Mouse (Mus musculus) brain, adult 2 months (tissue): ENCODE measurements around the gene Tram1l1.
A peak's percentile ranks its signal among the peaks of the same experiment; 100 is the strongest.
"Not testable (repeated sequence)": the region's sequence is repeated elsewhere in the genome, so short reads cannot be mapped to it uniquely, and the experiment has no call there.

Experiments used
- DNase-seq: peaks from one replicate; pipeline ENCODE4 v3.0.0; 2011; ENCODE audit warnings: low read depth, low spot score

The Tram1l1 gene

DNA sequence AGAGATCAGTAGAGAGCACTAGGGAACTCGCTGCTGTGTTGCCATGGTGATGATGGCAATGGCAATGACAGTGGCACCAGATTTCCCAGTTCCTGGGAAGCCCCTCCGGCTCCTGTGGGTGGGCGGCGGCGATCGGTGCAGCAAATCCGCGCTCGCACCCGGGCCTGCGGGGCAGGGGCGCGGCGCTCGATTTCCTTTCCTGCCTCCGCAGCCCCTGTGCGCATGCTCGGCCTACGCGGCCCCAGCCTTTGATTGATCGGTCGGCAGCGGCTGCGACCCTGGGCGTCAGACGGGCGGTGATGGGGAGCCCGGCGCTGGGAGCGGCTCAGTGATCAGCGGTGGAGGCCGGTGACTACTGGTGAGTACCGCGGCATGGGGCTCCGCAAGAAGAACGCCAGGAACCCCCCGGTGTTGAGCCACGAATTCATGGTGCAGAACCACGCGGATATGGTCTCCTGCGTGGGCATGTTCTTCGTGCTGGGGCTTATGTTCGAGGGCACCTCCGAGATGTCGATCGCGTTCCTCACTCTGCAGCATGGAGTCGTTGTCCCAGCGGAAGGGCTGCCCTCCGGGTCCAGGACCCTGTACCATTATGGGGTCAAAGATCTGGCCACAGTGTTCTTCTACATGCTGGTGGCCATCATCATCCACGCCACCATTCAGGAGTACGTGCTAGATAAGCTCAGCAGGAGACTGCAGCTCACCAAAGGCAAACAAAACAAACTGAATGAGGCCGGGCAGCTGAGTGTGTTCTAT is at the start of gene Tram1l1:
Tram1l1 (plus strand) TSS at position 35 of the 756 bp plus-strand sequence.
- DNase-seq = peak; percentile 91

DNA sequence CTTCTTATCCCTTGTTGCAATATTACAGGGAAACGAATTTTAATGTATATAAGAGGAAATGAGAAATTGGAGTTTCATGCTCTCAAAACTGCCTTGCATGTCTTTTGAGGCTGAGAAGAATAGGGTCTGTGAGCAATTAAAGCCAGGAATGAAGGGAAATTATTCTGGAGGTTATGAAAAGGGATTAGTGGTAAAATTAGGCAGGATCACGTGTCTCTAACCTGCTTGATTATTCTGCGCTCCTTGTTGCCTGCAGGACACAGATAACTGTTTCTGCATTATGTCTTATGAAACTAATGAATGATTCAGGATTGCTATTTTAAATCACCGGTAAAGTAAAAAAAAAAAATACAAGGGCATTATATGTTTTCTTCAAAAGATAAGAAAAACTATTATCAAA is 49.4 kb upstream of the Tram1l1 start:
- DNase-seq = no peak

DNA sequence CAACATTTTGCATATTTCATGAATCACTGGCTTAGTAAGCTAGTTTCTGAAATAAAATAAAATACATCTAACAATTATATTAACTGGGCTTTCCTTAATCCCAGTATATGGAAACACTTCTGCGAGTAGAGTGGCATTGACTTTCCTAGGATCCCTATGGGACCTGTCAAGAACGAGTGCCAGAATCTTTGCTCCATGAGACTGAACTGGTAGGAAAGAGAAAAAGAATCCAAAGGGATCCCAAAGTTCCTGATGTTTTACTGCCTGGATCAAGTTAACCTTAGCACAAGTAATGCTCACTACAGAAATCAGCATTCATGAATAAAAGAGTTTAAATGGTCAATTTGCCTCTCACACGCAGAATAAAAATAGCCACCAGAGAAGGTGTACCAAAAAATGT is 49.0 kb upstream of the Tram1l1 start:
- no peak for DNase-seq

DNA sequence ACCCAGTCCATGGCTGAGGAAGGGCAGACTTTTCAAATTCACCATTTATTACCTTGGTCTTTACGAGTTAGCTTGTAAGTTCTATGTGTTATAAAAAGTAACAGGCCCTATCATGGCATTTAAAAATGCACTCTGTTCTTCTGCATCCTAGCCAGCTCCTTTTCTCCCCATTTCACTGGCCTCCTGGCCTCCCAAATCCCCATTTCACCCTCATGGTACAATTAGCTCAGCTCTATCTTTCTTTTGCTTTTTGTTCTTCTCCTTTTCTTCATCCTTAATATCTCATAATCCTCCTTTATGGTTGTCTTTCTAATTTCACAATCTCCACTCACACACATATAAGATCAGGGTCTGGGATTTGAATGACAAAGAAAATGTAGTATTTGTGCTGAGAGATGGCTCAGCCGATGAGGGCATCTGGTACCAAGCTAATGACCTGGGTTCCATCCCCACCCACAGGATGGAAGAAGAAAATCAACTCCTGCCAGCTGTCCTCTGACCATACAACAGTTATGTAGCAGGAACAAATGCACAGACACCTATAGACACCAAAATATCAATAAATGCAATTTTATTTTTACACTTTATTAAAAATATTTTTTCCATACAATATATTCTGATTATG is 48.1 kb upstream of the Tram1l1 start:
- DNase-seq = peak; percentile 81

DNA sequence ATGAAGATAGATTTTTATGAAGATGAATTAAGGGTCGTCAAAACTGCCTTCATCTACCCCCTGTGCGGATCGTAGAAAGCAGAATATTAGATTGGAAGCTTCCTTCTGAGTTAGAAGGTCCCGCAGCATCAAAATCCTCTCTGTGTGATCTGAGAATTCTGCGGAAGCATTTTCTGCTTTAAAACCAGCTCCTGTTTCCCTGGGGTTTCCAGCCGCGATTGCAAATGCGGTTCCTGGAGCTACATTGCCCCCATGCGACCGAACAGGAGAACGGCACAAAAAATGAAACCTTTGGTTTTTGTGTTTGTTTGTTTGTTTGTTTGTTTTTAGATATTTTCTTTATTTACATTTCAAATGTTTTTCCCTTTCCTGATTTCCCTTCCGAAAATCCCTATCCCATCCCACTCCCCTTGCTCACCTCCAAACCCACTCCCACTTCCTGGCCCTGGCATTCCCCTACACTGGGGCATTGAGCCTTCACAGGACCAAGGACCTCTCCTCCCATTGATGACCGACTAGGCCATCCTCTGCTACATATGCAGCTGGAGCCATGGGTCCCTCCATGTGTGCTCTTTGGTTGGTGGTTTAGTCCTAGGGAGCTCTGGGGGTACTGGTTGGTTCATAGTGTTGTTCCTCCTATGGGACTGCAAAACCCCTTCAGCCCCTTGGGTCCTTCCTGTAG is 45.6 kb upstream of the Tram1l1 start:
- DNase-seq = peak; percentile 90

DNA sequence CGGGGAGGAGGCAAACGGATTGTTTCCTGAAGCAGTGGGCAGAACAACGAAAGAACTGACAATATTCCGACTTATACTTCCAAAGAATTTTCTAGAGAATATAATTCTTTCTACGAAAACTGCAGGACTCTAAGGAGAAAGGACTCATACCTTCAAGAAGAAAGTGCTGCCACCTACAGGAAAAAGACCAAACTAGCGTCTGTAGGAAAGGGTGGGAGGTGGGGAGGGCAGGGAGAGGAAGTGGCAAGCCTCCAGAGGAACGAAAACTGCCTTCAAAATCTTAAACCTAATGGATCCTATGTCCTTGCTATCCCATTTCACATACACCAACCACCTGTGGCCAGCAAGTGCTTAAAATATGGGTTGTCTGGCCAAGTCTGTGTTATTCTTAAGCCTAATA is 31.7 kb upstream of the Tram1l1 start:
- DNase-seq = not testable (repeated sequence)

DNA sequence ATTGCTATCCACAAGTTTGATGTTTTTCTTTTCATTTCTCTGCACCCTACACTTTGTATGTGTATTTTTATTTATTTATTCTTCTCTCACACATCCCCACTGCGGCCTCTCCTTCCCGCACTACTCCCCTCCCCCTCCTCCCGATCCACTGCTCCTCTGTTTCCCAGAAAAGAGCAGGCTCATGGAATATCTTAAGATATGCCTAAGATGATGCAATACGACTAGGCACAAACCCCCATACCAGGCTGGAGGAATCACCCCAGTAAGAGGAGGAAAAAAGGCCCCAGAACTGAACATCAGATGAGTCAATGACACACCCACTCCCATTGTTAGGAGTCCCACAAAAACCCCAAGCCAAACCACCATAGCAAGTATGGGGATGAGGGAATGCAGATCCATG is 1.4 kb upstream of the Tram1l1 start:
- no peak for DNase-seq

DNA sequence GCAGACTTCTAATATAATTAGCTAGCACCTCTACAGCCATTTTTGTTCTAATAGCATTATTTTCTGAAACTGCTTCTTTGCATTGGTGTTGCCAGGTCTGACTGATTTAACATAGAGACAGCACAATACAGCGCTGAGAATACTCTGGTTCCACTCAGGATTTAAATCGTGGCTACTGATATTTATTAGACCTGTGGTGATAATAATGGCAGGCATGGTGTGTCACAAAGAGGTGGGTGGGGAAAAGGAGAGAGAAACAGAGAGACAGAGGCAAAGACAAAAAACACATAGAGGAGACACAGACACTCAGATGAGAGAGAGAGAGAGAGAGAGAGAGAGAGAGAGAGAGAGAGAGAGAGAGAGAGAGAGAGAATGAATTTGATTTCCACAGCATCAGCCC is 257 bp upstream of the Tram1l1 start:
- no peak for DNase-seq

DNA sequence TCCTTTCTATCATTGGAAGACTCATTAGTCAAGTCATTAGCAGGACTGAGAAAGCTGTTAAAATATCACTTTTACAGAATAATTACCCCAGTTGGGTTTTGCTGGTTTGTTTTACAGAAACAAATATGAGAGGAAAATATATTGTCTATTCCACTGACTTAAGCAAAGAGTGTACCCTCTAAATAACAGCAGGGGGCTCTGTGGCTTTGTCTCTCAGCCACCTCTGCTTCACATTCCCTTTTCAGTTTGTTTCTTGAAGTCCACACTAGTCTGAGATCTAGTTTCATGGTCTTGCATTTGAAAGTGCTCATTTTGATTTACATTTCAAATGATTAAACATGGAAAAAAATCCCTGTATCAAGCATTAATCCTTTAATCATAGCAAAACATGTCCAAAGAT is 25.8 kb downstream of the Tram1l1 start:
- DNase-seq = peak; percentile 40

DNA sequence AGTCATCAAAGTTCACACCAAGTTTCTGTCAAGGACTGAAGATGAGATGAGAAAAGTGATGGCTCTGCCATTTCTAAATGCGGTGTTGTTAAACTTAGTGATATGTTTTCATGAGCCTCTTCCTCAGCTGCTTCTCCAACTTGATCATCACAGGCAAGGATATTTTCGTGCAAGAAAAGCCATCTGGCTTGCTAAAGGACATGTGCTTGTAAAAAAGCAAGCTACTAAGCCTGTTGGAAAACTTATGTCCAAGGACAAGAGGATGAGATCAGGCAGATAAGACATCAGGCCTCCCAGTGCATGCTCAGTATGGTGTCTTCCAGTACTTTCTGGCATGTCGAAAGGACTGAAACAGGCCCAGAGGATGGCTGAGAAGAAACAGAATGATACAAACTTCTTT is 36.9 kb downstream of the Tram1l1 start:
- DNase-seq = peak; percentile 70

DNA sequence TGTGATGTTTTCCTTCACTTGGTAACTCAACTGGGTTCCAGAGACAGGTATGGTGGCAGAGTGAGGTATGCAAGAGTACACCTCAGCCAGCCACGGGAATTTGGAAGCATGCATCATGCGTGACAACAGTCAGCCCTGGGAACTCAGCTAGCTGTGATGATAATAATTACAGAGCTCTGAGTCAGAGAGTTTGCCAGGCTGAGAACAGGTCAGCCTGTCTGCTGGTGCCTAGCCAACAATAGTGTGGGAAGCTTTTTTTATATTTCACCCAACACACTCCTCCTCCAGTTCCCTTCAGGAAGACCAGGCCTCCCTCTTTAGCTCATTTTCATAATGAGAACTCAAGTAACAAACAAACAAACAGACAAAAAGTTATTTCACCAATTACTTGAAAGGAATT is 51.4 kb downstream of the Tram1l1 start:
- DNase-seq = peak; percentile 29
